Mouse (Mus musculus) gonadal fat pad, adult 2 months (tissue): ENCODE data around the gene Cnga4. TPM values are rescaled to one million over a fixed set of nuclear protein-coding genes. Genes with fewer than 3 reads are reported as not detected.
"Not testable (repeated sequence)": the region's sequence is repeated elsewhere in the genome, so short reads cannot be mapped to it uniquely, and the experiment has no call there.

Experiments used
- DNase-seq: peaks from one replicate; pipeline ENCODE4 v3.0.0-alpha.2; 2012; ENCODE audit warnings: low read depth
- polyA plus RNA-seq: library from polyadenylated mRNA; depleted of rRNA; stranded (reverse); fragments of >200 nt; gene quantifications from 2 replicates; pipeline ENCODE4 v1.2.3, GENCODE M21; 2012; rRNA removed

Gene Cnga4
- polyA plus RNA-seq, 1 experiment, result 0.55 TPM

GRCm38 (mm10) chr7:105414385-105414784 is 10.0 kb downstream of the Cnga4 start:
- DNase-seq, result no peak

GRCm38 (mm10) chr7:105416529-105416928 is 12.2 kb downstream of the Cnga4 start:
- no peak for DNase-seq

- no peak for DNase-seq
Observed at GRCm38 (mm10) chr7:105418106-105418505, 13.7 kb downstream of the Cnga4 start.

GRCm38 (mm10) chr7:105420903-105421302 is 16.5 kb downstream of the Cnga4 start:
- DNase-seq, result no peak

GRCm38 (mm10) chr7:105424368-105424767 is 20.0 kb downstream of the Cnga4 start:
- DNase-seq, result no peak

GRCm38 (mm10) chr7:105425424-105426043 is 21.2 kb downstream of the Cnga4 start, which contains the start of gene Cckbr:
Cckbr (plus strand) TSS chr7:105425731.
- DNase-seq, result no peak

- no peak for DNase-seq
Observed at GRCm38 (mm10) chr7:105426051-105426450, 21.7 kb downstream of the Cnga4 start.

GRCm38 (mm10) chr7:105432058-105432457 is 27.7 kb downstream of the Cnga4 start:
- DNase-seq, result no peak

GRCm38 (mm10) chr7:105433859-105434258 is 29.5 kb downstream of the Cnga4 start:
- no peak for DNase-seq

GRCm38 (mm10) chr7:105434798-105435197 is 30.4 kb downstream of the Cnga4 start:
- no peak for DNase-seq

GRCm38 (mm10) chr7:105437979-105438772 is 33.8 kb downstream of the Cnga4 start:
- DNase-seq, result no peak

GRCm38 (mm10) chr7:105441426-105441825 is 37.1 kb downstream of the Cnga4 start:
- DNase-seq, result no peak

- DNase-seq, result no peak
Observed at GRCm38 (mm10) chr7:105445076-105445475, 40.7 kb downstream of the Cnga4 start.

GRCm38 (mm10) chr7:105453345-105453744 is 49.0 kb downstream of the Cnga4 start:
- DNase-seq, result not testable (repeated sequence)

Other genes starting within 250 kb of the Cnga4 start
- not detected in 2 replicates for gene Olfr684, start 240.9 kb upstream of the Cnga4 start, polyA plus RNA-seq
- not detected in 2 replicates for gene Olfr685, start 218.6 kb upstream of the Cnga4 start, polyA plus RNA-seq
- gene Olfr686, start 197.1 kb upstream of the Cnga4 start, polyA plus RNA-seq, result not detected in 2 replicates
- not detected in 2 replicates for gene Olfr688, start 116.5 kb upstream of the Cnga4 start, polyA plus RNA-seq
- not detected in 2 replicates for gene Olfr689, start 93.4 kb upstream of the Cnga4 start, polyA plus RNA-seq
- not detected in 2 replicates for gene Olfr690, start 70.5 kb upstream of the Cnga4 start, polyA plus RNA-seq
- gene Olfr691, start 62.3 kb upstream of the Cnga4 start, polyA plus RNA-seq, result not detected in 2 replicates
- gene Olfr692, start 36.3 kb upstream of the Cnga4 start, polyA plus RNA-seq, result not detected in 2 replicates
- gene Gm5901, start 29.5 kb upstream of the Cnga4 start, polyA plus RNA-seq, result 1.2 and 1.3 TPM in 2 replicates
- 49.3 and 50.2 TPM in 2 replicates for gene Fam160a2, start 4.5 kb upstream of the Cnga4 start, polyA plus RNA-seq
- gene Cckbr, start 21.2 kb downstream of the Cnga4 start, polyA plus RNA-seq, result 0.42 and 1.2 TPM in 2 replicates
- 136 and 260 TPM in 2 replicates for gene Cavin3, start 77.7 kb downstream of the Cnga4 start, polyA plus RNA-seq
- 70.7 and 84.7 TPM in 2 replicates for gene Smpd1, start 149.8 kb downstream of the Cnga4 start, polyA plus RNA-seq
- 22.7 and 22.8 TPM in 2 replicates for gene Apbb1, start 177.1 kb downstream of the Cnga4 start, polyA plus RNA-seq
- 1.7 and 5.6 TPM in 2 replicates for gene Hpx, start 195.6 kb downstream of the Cnga4 start, polyA plus RNA-seq
- gene Trim3, start 229.0 kb downstream of the Cnga4 start, polyA plus RNA-seq, result 52.2 and 52.6 TPM in 2 replicates
- gene Timm10b, start 235.5 kb downstream of the Cnga4 start, polyA plus RNA-seq, result 131 and 158 TPM in 2 replicates
- 76.7 and 83.7 TPM in 2 replicates for gene Arfip2, start 235.8 kb downstream of the Cnga4 start, polyA plus RNA-seq
- gene Gm45799, start 236.0 kb downstream of the Cnga4 start, polyA plus RNA-seq, result 118 and 194 TPM in 2 replicates
- gene Dnhd1, start 246.3 kb downstream of the Cnga4 start, polyA plus RNA-seq, result 2.8 and 3.3 TPM in 2 replicates